Mouse (Mus musculus) ES-Bruce4 (cell line): ENCODE measurements at regions not wholly inside any gene's neighbourhood (a gene's known extent, or its start where the extent isn't known, plus 50 kb on each side); places are given as distances from the start of the nearest gene placed in this dataset.

Experiments used
- H3K27ac ChIP-seq: 2 replicates; pipeline ENCODE4 v1.5.1; 2012; ENCODE audit warnings: low read length, inconsistent platforms; ENCODE audit not compliant: insufficient read depth
- H3K27me3 ChIP-seq: 2 replicates; pipeline ENCODE4 v1.6.1; 2012; ENCODE audit warnings: mild to moderate bottlenecking, low read length, inconsistent platforms; ENCODE audit not compliant: control insufficient read depth, poor library complexity, insufficient read depth, severe bottlenecking
- H3K36me3 ChIP-seq: 2 replicates; pipeline ENCODE4 v1.6.1; 2012; ENCODE audit warnings: inconsistent platforms, mild to moderate bottlenecking, low read length, moderate library complexity; ENCODE audit not compliant: control insufficient read depth, poor library complexity, insufficient read depth, severe bottlenecking
- H3K4me1 ChIP-seq: one replicate; pipeline ENCODE4 v1.8.1; 2011; ENCODE audit warnings: low read length; ENCODE audit not compliant: control insufficient read depth, insufficient read depth
- H3K4me3 ChIP-seq: 2 replicates; pipeline ENCODE4 v1.5.1; 2011; ENCODE audit warnings: low read depth, mild to moderate bottlenecking, low read length
- H3K9ac ChIP-seq: 2 replicates; pipeline ENCODE4 v1.6.1; 2012; ENCODE audit warnings: low read depth, mild to moderate bottlenecking, inconsistent platforms; ENCODE audit not compliant: poor library complexity, severe bottlenecking
- H3K9me3 ChIP-seq: replicated peaks from 2 replicates; pipeline ENCODE4 v1.6.1; 2012; ENCODE audit warnings: mild to moderate bottlenecking, low read length, inconsistent platforms; ENCODE audit not compliant: control insufficient read depth, poor library complexity, insufficient read depth, severe bottlenecking
- CTCF ChIP-seq: IDR thresholded peaks from one replicate; pipeline ENCODE4 v1.8.1; 2011; ENCODE audit warnings: low read depth, low read length
- EP300 ChIP-seq: IDR thresholded peaks from 2 replicates; pipeline ENCODE4 v1.6.1; 2011; ENCODE audit warnings: low read depth, low read length; ENCODE audit not compliant: insufficient read depth
- POLR2A ChIP-seq: IDR thresholded peaks from one replicate; pipeline ENCODE4 v1.8.1; 2011; ENCODE audit warnings: low read length; ENCODE audit not compliant: insufficient read depth

- Histone ChIP-seq H3K27me3 (no peaks in the 10 kb centered on the region), H3K9ac (no peak overlapping the region), H3K9me3 (no peaks in the 10 kb centered on the region), H3K4me1 (no peaks in the 10 kb centered on the region), H3K27ac (no peak overlapping the region), H3K4me3 (no peak overlapping the region), H3K36me3 (no peaks in the 10 kb centered on the region)
- no peak for TF ChIP-seq POLR2A
- no peak for TF ChIP-seq CTCF
- TF ChIP-seq EP300: no peak
Observed at GRCm38 (mm10) chr5:133130316-133130715, 587.2 kb upstream of the Auts2 start.

GRCm38 (mm10) chr5:133124223-133124622 is 581.1 kb upstream of the Auts2 start:
- Histone ChIP-seq H3K27ac (no peak overlapping the region), H3K9me3 (no peaks in the 10 kb centered on the region), H3K36me3 (no peaks in the 10 kb centered on the region), H3K27me3 (no peaks in the 10 kb centered on the region), H3K4me1 (no peaks in the 10 kb centered on the region), H3K4me3 (no peak overlapping the region), H3K9ac (no peak overlapping the region)
- TF ChIP-seq POLR2A (no peak), EP300 (no peak), CTCF (no peak)

GRCm38 (mm10) chr5:133113946-133114345 is 570.8 kb upstream of the Auts2 start:
- Histone ChIP-seq H3K27me3 (no peaks in the 10 kb centered on the region), H3K27ac (no peak overlapping the region), H3K4me1 (no peaks in the 10 kb centered on the region), H3K36me3 (no peaks in the 10 kb centered on the region), H3K9me3 (no peaks in the 10 kb centered on the region), H3K9ac (no peak overlapping the region), H3K4me3 (no peak overlapping the region)
- no peak for TF ChIP-seq EP300
- no peak for TF ChIP-seq CTCF
- no peak for TF ChIP-seq POLR2A

- H3K4me1 ChIP-seq: no peaks in the 10 kb centered on the region
- H3K9ac ChIP-seq: no peak overlapping the region
- H3K4me3 ChIP-seq: no peak overlapping the region
- no peak overlapping the region for H3K27ac ChIP-seq
- no peaks in the 10 kb centered on the region for H3K27me3 ChIP-seq
- no peaks in the 10 kb centered on the region for H3K36me3 ChIP-seq
- H3K9me3 ChIP-seq: no peaks in the 10 kb centered on the region
- TF ChIP-seq CTCF: no peak
- TF ChIP-seq EP300: no peak
- TF ChIP-seq POLR2A: no peak
Observed at GRCm38 (mm10) chr5:133113183-133113582, 570.0 kb upstream of the Auts2 start.

- H3K4me3 ChIP-seq: no peak overlapping the region
- H3K9me3 ChIP-seq: no peaks in the 10 kb centered on the region
- no peak for TF ChIP-seq CTCF
- TF ChIP-seq EP300: no peak
- TF ChIP-seq POLR2A: no peak
- no peak overlapping the region for H3K27ac ChIP-seq
- no peaks in the 10 kb centered on the region for H3K36me3 ChIP-seq
- no peaks in the 10 kb centered on the region for H3K27me3 ChIP-seq
- no peaks in the 10 kb centered on the region for H3K4me1 ChIP-seq
- no peak overlapping the region for H3K9ac ChIP-seq
Observed at GRCm38 (mm10) chr5:133106691-133107354, 563.7 kb upstream of the Auts2 start.

GRCm38 (mm10) chr5:133096340-133096739 is 553.2 kb upstream of the Auts2 start:
- H3K9ac ChIP-seq: no peak overlapping the region
- TF ChIP-seq CTCF (no peak), EP300 (no peak), POLR2A (no peak)
- no peak overlapping the region for H3K4me3 ChIP-seq
- H3K4me1 ChIP-seq: no peaks in the 10 kb centered on the region
- no peaks in the 10 kb centered on the region for H3K9me3 ChIP-seq
- no peaks in the 10 kb centered on the region for H3K27me3 ChIP-seq
- H3K27ac ChIP-seq: no peak overlapping the region
- H3K36me3 ChIP-seq: no peaks in the 10 kb centered on the region
